Mouse (Mus musculus): Measurements from ENCODE around the gene Tmprss9.
A peak's percentile ranks its signal among the peaks of the same experiment; 100 is the strongest.

Gene Tmprss9

GRCm38 (mm10) chr10:80843087-80843930 is 28.3 kb upstream of the Tmprss9 start:
- DNase-seq (ENCODE audit: inconsistent ontology term): no peak

GRCm38 (mm10) chr10:80843931-80844547 is 27.6 kb upstream of the Tmprss9 start, which contains the start of gene Lingo3:
Lingo3 (minus strand) TSS chr10:80844039.
- peak; percentile 38 for DNase-seq (ENCODE audit: inconsistent ontology term)

- DNase-seq (ENCODE audit: inconsistent ontology term): no peak
Observed at GRCm38 (mm10) chr10:80845055-80845693, 26.5 kb upstream of the Tmprss9 start.

DNA sequence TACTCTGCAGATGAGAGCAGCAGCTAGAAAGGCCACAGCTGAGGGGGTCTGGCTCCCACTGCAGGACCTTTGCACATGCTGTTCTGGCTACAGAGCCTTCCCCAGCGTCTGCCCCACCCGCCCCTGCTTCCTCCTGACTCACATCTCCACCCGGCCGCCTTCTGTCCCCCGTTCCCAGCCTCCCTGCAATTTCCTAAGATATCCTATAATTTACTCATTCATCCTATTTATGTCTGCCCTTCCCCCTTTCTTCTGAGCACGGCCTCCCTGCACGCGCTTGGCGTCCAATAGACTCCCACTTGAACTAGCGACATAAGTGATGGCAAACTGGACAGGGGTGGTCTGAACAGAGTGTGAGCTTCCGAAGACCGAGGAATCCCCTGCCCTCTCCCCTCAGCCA is 25.9 kb upstream of the Tmprss9 start:
- DNase-seq (ENCODE audit: inconsistent ontology term): no peak

DNA sequence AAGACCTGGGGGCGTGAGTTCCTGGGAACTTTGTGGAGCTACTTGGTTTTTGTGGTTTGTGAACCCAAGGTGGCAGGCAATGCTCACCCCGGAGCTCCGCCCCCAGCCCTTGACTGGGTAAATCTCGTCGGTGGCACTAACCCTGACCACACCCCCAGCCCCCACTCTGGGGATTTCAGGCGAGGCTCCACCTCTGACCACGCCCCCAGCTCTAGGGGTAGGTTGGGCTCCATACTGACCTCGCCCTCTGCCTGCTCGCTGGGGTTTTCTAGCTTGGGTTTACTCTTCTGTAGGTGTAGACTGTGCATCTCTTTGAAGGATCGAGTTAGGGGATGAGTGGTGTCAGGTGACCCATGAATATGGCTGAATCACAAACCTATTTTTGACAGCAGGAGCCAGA is 23.1 kb upstream of the Tmprss9 start:
- peak; percentile 77 for DNase-seq (ENCODE audit: inconsistent ontology term)

DNA sequence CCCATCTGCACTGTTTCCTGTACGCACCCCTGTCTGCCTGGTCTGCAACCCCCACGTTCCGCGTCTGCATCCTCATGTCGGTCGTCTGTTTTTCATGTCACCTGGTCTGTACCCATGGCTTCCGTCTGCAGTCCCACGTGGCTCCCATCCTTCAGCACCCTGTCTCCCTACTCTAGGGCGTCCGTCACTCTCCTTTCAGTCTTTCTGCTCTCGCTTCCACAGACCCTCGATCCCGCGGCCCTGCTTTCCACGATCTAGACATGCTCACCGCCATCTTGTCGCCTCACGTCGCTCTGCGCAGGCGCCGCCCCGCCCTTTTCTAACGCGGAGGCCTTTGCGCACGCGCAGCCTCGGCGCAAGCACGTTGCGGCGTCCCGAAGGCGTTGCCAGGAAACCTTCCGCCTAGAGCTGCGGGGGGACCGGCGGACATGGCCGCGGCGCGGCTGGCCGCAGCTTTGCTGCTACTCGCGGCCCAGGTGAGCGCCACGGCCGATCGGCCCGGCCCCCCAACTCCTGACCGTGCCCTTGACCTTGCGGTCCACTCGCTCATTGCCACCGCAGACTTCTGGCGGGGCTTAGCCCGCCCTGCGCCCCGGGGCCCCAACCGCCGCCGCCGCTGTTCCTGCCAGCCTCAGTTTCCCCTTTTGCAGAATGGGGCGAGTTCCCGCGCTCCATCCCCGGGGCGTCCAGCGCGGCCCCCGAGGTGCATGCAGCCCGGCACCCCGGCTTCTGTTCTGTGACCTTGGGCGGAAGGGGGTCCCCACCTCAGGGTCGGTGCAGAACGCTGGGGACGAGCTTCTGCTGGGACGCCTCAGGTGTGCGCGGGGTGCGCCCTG is 16.5 kb upstream of the Tmprss9 start, which contains the start of the genes Lsm7 and Sppl2b:
Gene Lsm7 (minus strand): TSS at position 297 of the 836 bp plus-strand sequence.
Gene Sppl2b (plus strand): TSS at position 363 of the 836 bp plus-strand sequence.
- DNase-seq (ENCODE audit: inconsistent ontology term): peak; percentile 96

GRCm38 (mm10) chr10:80855749-80856073 is 15.9 kb upstream of the Tmprss9 start:
- DNase-seq (ENCODE audit: inconsistent ontology term): no peak

- DNase-seq (ENCODE audit: inconsistent ontology term): peak; percentile 36
Observed at GRCm38 (mm10) chr10:80856267-80856666, 15.4 kb upstream of the Tmprss9 start.

- DNase-seq (ENCODE audit: inconsistent ontology term): no peak
Observed at GRCm38 (mm10) chr10:80856908-80857307, 14.7 kb upstream of the Tmprss9 start.

- DNase-seq (ENCODE audit: inconsistent ontology term): no peak
Observed at GRCm38 (mm10) chr10:80857386-80857785, 14.3 kb upstream of the Tmprss9 start.

GRCm38 (mm10) chr10:80857848-80858247 is 13.8 kb upstream of the Tmprss9 start:
- DNase-seq (ENCODE audit: inconsistent ontology term): no peak

GRCm38 (mm10) chr10:80858350-80858935 is 13.2 kb upstream of the Tmprss9 start:
- DNase-seq (ENCODE audit: inconsistent ontology term): no peak

GRCm38 (mm10) chr10:80862305-80862704 is 9.3 kb upstream of the Tmprss9 start:
- DNase-seq (ENCODE audit: inconsistent ontology term): no peak

- DNase-seq (ENCODE audit: inconsistent ontology term): no peak
Observed at GRCm38 (mm10) chr10:80864446-80864845, 7.2 kb upstream of the Tmprss9 start.

DNA sequence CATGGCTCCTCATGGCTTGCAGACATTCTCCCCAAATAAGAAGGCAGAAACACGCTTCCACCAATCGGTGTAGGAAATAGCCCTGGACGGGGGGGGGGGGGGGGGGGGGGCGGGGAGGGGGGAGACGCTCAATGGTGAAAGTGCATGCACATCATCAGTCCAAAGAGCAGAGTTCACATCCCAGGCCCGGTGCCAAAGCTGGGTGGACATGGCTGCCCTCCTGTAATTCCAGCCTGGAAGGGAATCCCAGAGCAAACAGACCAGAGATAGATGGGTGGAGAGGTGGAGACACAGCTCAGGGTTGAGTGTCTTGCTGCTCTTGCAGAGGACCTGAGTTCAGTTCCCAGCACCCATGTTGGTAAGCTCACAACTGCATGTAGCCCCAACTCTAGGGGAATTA is 655 bp upstream of the Tmprss9 start:
- no peak for DNase-seq (ENCODE audit: inconsistent ontology term)

DNA sequence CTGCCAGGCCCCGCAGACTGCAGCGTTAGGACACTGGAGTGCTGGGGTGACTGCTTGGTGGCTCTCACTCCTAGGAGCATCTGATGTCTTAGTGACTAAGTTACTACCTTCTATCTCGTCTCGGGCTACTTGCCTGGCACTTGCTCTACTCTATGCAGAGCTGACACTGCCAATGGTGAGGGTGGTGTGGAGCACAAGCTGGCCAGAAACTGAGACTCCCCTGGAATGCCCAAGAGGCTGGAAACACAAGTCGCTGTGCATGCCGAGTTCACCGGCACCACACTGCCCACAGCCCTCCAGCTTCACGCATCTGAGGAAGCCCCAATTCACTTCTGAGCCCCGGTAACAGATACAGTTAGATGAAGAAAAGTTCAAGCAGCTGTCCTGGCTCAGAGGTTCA is 2.4 kb downstream of the Tmprss9 start:
- DNase-seq (ENCODE audit: inconsistent ontology term): no peak

DNA sequence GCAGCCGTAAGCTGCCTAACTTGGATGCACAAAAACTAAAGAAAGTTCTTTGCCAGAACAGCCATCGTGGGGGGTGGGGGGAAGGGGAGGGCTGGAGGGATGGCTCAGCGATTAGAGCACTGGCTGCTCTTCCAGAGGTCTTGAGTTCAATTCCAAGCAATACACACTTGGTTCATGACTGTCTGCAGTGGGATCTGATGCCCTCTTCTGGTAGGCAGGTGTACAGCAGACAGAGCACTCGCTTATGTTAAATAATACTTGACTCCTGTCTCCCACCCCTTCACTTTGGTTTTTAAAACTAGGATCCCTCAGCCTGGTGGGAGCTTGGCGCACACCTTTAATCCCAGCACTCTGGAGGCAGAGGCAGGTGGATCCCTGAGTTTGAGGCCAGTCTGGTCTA is 4.4 kb downstream of the Tmprss9 start:
- no peak for DNase-seq (ENCODE audit: inconsistent ontology term)

DNA sequence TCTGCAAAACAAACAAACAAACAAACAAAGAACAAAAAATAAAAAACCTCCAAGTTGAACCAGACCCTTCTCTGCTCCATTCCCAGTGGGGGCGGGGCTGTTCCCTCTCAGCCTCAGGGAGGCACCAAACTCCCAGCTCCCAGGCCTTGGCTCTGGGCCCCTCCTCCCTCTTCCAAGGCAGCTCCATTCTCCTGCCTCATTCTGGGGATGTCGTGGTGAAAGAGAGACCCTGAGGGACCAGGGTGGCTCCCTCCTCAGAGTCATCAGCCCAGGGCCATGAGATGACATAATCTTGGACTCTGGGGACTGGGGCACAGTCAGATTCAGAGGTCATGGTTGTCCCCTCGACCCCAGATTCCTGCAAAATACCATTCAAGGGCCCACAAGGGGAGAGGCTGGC is 4.9 kb downstream of the Tmprss9 start:
- no peak for DNase-seq (ENCODE audit: inconsistent ontology term)

DNA sequence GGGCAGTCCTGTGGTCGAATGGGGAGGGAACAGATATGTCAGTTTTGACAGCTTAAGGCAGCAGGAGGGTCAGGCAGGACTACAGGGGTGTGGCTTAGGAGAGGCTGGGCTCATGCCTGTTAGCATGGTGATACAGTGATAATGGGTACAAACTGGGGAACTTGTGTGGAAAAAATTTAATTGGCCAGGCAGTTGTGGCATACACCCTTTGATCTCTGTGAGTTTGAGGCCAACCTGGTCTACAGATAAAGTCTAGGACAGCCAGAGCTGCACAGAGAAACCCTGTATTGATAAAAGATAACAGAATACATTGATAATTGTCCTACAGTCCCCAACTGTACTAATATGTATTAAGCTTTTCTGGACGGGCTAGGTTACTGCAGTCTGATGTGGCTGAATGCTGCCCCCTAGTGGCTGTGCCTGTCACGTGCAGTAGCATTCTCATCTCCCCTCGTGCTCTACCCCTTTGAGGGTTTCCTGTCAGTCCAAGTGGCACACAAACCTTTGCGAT is 8.5 kb downstream of the Tmprss9 start:
- DNase-seq (ENCODE audit: inconsistent ontology term): peak; percentile 40

- no peak for DNase-seq (ENCODE audit: inconsistent ontology term)
Observed at GRCm38 (mm10) chr10:80880901-80881300, 9.3 kb downstream of the Tmprss9 start.

DNA sequence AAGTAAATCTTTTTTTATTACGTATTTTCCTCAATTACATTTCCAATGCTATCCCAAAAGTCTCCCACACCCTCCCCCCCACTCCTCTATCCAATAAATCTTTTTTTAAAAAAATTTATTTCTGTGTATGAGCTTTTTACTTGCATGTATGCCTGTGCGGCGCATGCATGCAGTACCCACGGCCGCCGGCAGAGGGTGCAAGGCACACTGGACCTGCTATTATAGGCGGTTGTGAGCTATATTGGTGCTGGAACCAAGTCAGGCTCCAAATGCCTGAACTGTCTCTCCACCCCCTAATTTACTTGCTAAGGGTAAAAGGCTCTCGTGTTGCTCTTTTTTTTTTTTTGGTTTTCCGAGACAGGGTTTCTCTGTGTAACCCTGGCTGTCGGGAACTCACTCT is 9.7 kb downstream of the Tmprss9 start:
- peak; percentile 56 for DNase-seq (ENCODE audit: inconsistent ontology term)

Data from Muller cell, postnatal 12 days (primary cell).